Mouse (Mus musculus) CH12.LX (cell line): Measurements from ENCODE around the gene Smim15. TPM values are rescaled to one million over a fixed set of nuclear protein-coding genes. Genes with fewer than 3 reads are reported as not detected.

Experiments used
- DNase-seq: peaks from one replicate; pipeline ENCODE4 v3.0.0-alpha.2; 2013; ENCODE audit errors: extremely low read depth
- H3K27ac ChIP-seq: 2 replicates; pipeline ENCODE4 v1.5.1; 2012; ENCODE audit warnings: low read depth, mild to moderate bottlenecking, control low read depth, moderate library complexity; ENCODE audit not compliant: insufficient read depth
- H3K27me3 ChIP-seq: replicated peaks from 2 replicates; pipeline ENCODE3; 2012; ENCODE audit warnings: inconsistent platforms
- H3K36me3 ChIP-seq, 2 experiments: replicated peaks in 1 of 2; 2 replicates each; pipeline versions ENCODE3 to v1.6.1; 2012; ENCODE audit warnings: inconsistent platforms in 1 of 2, low read length in 1 of 2, mild to moderate bottlenecking in 1 of 2, mixed read lengths in 1 of 2, moderate library complexity in 1 of 2; ENCODE audit not compliant: control insufficient read depth in 1 of 2, insufficient read depth in 1 of 2
- H3K4me1 ChIP-seq, 2 experiments: 2 replicates each; pipeline ENCODE4 v1.6.1; 2012; ENCODE audit warnings: inconsistent platforms in 1 of 2, moderate library complexity in 1 of 2; ENCODE audit not compliant: insufficient read depth in 2 of 2, control insufficient read depth in 1 of 2
- H3K4me2 ChIP-seq: 2 replicates; pipeline ENCODE4 v1.6.1; 2012; ENCODE audit warnings: low read depth, mild to moderate bottlenecking, control low read depth; ENCODE audit not compliant: poor library complexity, insufficient read depth, severe bottlenecking
- H3K4me3 ChIP-seq, 3 experiments: fragments of 150-350 bp in 1 of 3; sonication (generic) in 1 of 3; replicated peaks in 1 of 3; 2 replicates each; pipeline versions ENCODE3 to v1.5.1; 2011 to 2012; ENCODE audit warnings: low read depth in 2 of 3, low read length in 2 of 3, mild to moderate bottlenecking in 2 of 3, moderate library complexity in 2 of 3, control low read depth in 1 of 3, improper control_type of control experiment in 1 of 3, inconsistent platforms in 1 of 3, mixed read lengths in 1 of 3; ENCODE audit not compliant: poor library complexity in 1 of 3
- H3K79me2 ChIP-seq: replicated peaks from 2 replicates; pipeline ENCODE4 v1.6.1; 2012; ENCODE audit warnings: mild to moderate bottlenecking, moderate library complexity; ENCODE audit not compliant: control insufficient read depth, poor library complexity, insufficient read depth, severe bottlenecking; ENCODE audit errors: extremely low read depth
- H3K9ac ChIP-seq: 2 replicates; pipeline ENCODE4 v1.6.1; 2012; ENCODE audit warnings: low read depth, mild to moderate bottlenecking, control low read depth, moderate library complexity; ENCODE audit not compliant: insufficient read depth
- H3K9me3 ChIP-seq: replicated peaks from 2 replicates; pipeline ENCODE3; 2012; ENCODE audit warnings: low read length, inconsistent platforms, mixed read lengths
- BHLHE40 ChIP-seq: IDR thresholded peaks from 2 replicates; pipeline ENCODE4 v1.6.1; 2011; ENCODE audit warnings: mild to moderate bottlenecking, low read depth, low read length, improper control_type of control experiment
- CHD1 ChIP-seq: IDR thresholded peaks from 2 replicates; pipeline ENCODE4 v1.6.1; 2012; ENCODE audit warnings: low read depth, low read length, improper control_type of control experiment, inconsistent platforms
- CHD2 ChIP-seq: IDR thresholded peaks from 2 replicates; pipeline ENCODE4 v1.6.1; 2011; ENCODE audit warnings: low read length, improper control_type of control experiment
- EP300 ChIP-seq: IDR thresholded peaks from 2 replicates; pipeline ENCODE4 v1.6.1; 2011; ENCODE audit warnings: low read length, improper control_type of control experiment
- ETS1 ChIP-seq: conservative IDR thresholded peaks from 2 replicates; pipeline ENCODE4 v1.6.1; 2012; ENCODE audit warnings: low read depth, mild to moderate bottlenecking, inconsistent platforms, low read length, improper control_type of control experiment, moderate library complexity
- GABPA ChIP-seq: IDR thresholded peaks from 2 replicates; pipeline ENCODE4 v1.6.1; 2012; ENCODE audit warnings: low read depth, low read length, improper control_type of control experiment, inconsistent platforms; ENCODE audit not compliant: insufficient replicate concordance
- IRF4 ChIP-seq: IDR thresholded peaks from 2 replicates; pipeline ENCODE4 v1.6.1; 2014; ENCODE audit warnings: low read depth, mild to moderate bottlenecking, inconsistent platforms, low read length, improper control_type of control experiment
- JUN ChIP-seq: IDR thresholded peaks from 2 replicates; pipeline ENCODE4 v1.6.1; 2011; ENCODE audit warnings: low read depth, mild to moderate bottlenecking, low read length, improper control_type of control experiment, moderate library complexity; ENCODE audit not compliant: insufficient read depth
- JUND ChIP-seq: conservative IDR thresholded peaks from 2 replicates; pipeline ENCODE4 v1.6.1; 2011; ENCODE audit warnings: low read depth, low read length, improper control_type of control experiment
- KAT2A ChIP-seq: IDR thresholded peaks from 2 replicates; pipeline ENCODE4 v1.6.1; 2012; ENCODE audit warnings: low read length, improper control_type of control experiment, inconsistent platforms; ENCODE audit not compliant: insufficient replicate concordance
- MEF2A ChIP-seq: IDR thresholded peaks from 2 replicates; pipeline ENCODE4 v1.6.1; 2014; ENCODE audit warnings: low read depth, mild to moderate bottlenecking, inconsistent platforms, low read length, improper control_type of control experiment, borderline replicate concordance
- MXI1 ChIP-seq: IDR thresholded peaks from 2 replicates; pipeline ENCODE4 v1.6.1; 2011; ENCODE audit warnings: mild to moderate bottlenecking, low read depth, low read length, improper control_type of control experiment
- POLR2A ChIP-seq: IDR thresholded peaks from 2 replicates; pipeline ENCODE4 v1.6.1; 2011; ENCODE audit warnings: low read depth, mild to moderate bottlenecking, improper control_type of control experiment, low read length
- RAD21 ChIP-seq: IDR thresholded peaks from 2 replicates; pipeline ENCODE4 v1.6.1; 2011; ENCODE audit warnings: low read depth, mild to moderate bottlenecking, low read length, improper control_type of control experiment, moderate library complexity
- RCOR1 ChIP-seq: conservative IDR thresholded peaks from 2 replicates; pipeline ENCODE4 v1.6.1; 2012; ENCODE audit warnings: low read depth, mild to moderate bottlenecking, inconsistent platforms, low read length, improper control_type of control experiment
- SMC3 ChIP-seq: IDR thresholded peaks from 2 replicates; pipeline ENCODE4 v1.6.1; 2011; ENCODE audit warnings: low read depth, low read length, improper control_type of control experiment
- TBP ChIP-seq: conservative IDR thresholded peaks from 2 replicates; pipeline ENCODE4 v1.6.1; 2011; ENCODE audit warnings: low read depth, low read length, improper control_type of control experiment
- UBTF ChIP-seq: IDR thresholded peaks from 2 replicates; pipeline ENCODE4 v1.6.1; 2012; ENCODE audit warnings: low read depth, mild to moderate bottlenecking, inconsistent platforms, low read length, improper control_type of control experiment, moderate library complexity
- USF1 ChIP-seq: IDR thresholded peaks from 2 replicates; pipeline ENCODE4 v1.6.1; 2014; ENCODE audit warnings: low read depth, mild to moderate bottlenecking, inconsistent platforms, low read length, improper control_type of control experiment
- ZC3H11A ChIP-seq: IDR thresholded peaks from 2 replicates; pipeline ENCODE4 v1.6.1; 2012; ENCODE audit warnings: low read depth, mild to moderate bottlenecking, inconsistent platforms, low read length, improper control_type of control experiment
- ZNF384 ChIP-seq: IDR thresholded peaks from 2 replicates; pipeline ENCODE4 v1.6.1; 2012; ENCODE audit warnings: low read depth, low read length, improper control_type of control experiment, inconsistent platforms
- dilution Hi-C: fragments of 300-500 bp; cut with MboI; formaldehyde crosslinking; loops from 2 replicates; pipeline ENCODE4 v1.14.3; 2020; ENCODE audit warnings: low sequenced_read_pairs; ENCODE audit not compliant: extremely low pct_unique_long_range_greater_than_20kb, extremely low pct_ligation_motif_present
- in situ Hi-C: fragments of 300-500 bp; cut with MboI; formaldehyde crosslinking; loops from 3 replicates; pipeline ENCODE4 v1.14.3; 2019; ENCODE audit warnings: low sequenced_read_pairs, low pct_ligation_motif_present, low pct_unique_long_range_greater_than_20kb, mixed read lengths
- polyA plus RNA-seq: library from polyadenylated mRNA; unstranded; fragments of >175 nt; gene quantifications from 2 replicates; pipeline ENCODE4 v1.2.1, GENCODE M21; 2012; ENCODE audit warnings: low read depth; ENCODE audit not compliant: insufficient read length
- total RNA-seq, 2 experiments: library from RNA; depleted of rRNA; stranded (reverse); fragments of 300-350 nt in 1 of 2; fragments of >200 nt in 1 of 2; gene quantifications; 2 replicates each; pipeline ENCODE4 v1.2.3; 2012 to 2014

Gene Smim15
- total and polyA plus RNA-seq, 3 experiments = 32.8 to 114 (median 62.8) TPM

DNA sequence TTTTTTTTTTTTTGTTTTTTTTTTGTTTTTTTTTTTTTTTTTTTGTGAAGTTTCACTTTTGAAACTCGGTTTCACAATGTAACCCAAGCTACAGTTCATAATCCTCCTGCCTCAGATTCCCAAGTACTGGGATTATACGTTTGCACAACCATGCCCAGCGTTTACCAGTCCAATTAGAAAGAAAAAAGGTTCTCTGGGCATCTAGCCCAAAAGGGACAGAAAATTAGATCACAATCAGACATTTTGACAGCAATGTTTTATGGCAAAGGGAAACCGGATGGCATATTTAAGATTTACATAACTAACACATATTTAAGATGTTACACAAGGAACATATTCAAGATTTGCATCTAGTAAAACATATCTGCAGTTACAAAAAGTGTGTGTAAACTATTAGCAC, 36.4 kb upstream of the Smim15 start:
- no peak for TF ChIP-seq CHD2
- peak; percentile 45 for TF ChIP-seq ZNF384
- no peaks in the 10 kb centered on the region for H3K36me3 ChIP-seq
- no peaks in the 10 kb centered on the region for H3K4me1 ChIP-seq
- in situ Hi-C loops (no loop called here), dilution Hi-C loops (no loop called here)
- no peak overlapping the region for H3K4me3 ChIP-seq
- H3K4me2 ChIP-seq = no peak overlapping the region
- H3K27me3 ChIP-seq = no peaks in the 10 kb centered on the region
- H3K9ac ChIP-seq = no peak overlapping the region
- peaks cover 3% of the 10 kb centered on the region for H3K9me3 ChIP-seq
- H3K79me2 ChIP-seq = no peaks in the 10 kb centered on the region
- no peak for DNase-seq
- H3K27ac ChIP-seq = no peak overlapping the region

GRCm38 (mm10) chr13:108013110-108013509, 31.1 kb upstream of the Smim15 start:
- in situ Hi-C loops (no loop called here), dilution Hi-C loops (no loop called here)
- H3K79me2 ChIP-seq = no peaks in the 10 kb centered on the region
- H3K4me1 ChIP-seq = peaks cover 2 to 5% of the 10 kb centered on the region in 2 experiments; a peak in 2 of 4 replicates
- H3K4me3 ChIP-seq = no peak overlapping the region
- H3K27me3 ChIP-seq = no peaks in the 10 kb centered on the region
- H3K9me3 ChIP-seq = peaks cover 3% of the 10 kb centered on the region
- no peak overlapping the region for H3K4me2 ChIP-seq
- H3K9ac ChIP-seq = no peak overlapping the region
- H3K27ac ChIP-seq = no peak overlapping the region
- no peak for TF ChIP-seq MXI1
- TF ChIP-seq POLR2A = no peak
- TF ChIP-seq EP300 = peak; percentile 39; the same call in 1 of the 2 replicates
- TF ChIP-seq RCOR1 = no peak
- TF ChIP-seq GABPA = no peak
- TF ChIP-seq JUN = peak; percentile 77
- TF ChIP-seq SMC3 = no peak
- no peak for TF ChIP-seq ZC3H11A
- no peak for TF ChIP-seq CHD1
- TF ChIP-seq RAD21 = no peak
- TF ChIP-seq KAT2A = no peak
- TF ChIP-seq UBTF = no peak
- peak; percentile 72 for TF ChIP-seq JUND
- peak; percentile 39 for TF ChIP-seq BHLHE40
- no peak for TF ChIP-seq USF1
- TF ChIP-seq MEF2A = no peak
- peak; percentile 26; the same call in 1 of the 2 replicates for TF ChIP-seq ETS1
- TF ChIP-seq TBP = no peak
- TF ChIP-seq IRF4 = peak; percentile 64
- DNase-seq = peak; percentile 17
- H3K36me3 ChIP-seq = no peaks in the 10 kb centered on the region
